Mouse (Mus musculus) liver, postnatal 0 days (tissue): ENCODE measurements around the gene Mag.

Experiments used
- CTCF ChIP-seq: sonication (generic); IDR thresholded peaks from 2 replicates; pipeline ENCODE4 v1.5.1; 2016; ENCODE audit warnings: antibody characterized with exemption, low read depth
- EP300 ChIP-seq: IDR thresholded peaks from 2 replicates; pipeline ENCODE4 v1.6.1; 2016; ENCODE audit warnings: antibody characterized with exemption, low read depth, mild to moderate bottlenecking

DNA sequence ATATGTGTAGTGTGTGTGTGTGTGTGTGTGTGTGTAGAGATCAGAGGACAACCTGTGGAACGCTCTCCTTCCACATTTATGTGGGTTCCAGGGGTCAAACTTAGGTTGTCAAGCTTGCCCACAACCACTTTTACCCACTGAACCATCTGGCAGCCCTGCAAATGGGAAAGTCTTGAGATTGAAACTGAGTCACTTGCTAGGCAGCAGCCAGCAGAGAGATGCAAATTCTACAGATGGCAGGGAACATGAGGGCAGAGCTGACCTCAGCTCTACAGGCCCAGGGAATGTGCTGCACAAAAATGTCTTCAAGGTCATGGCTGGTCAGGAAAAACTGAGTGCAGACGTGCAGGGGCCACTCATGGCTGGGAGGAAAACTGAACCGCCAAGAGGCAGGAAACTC, 33.3 kb downstream of the Mag start:
- TF ChIP-seq CTCF: no peak
- TF ChIP-seq EP300: no peak
